Mouse (Mus musculus): ENCODE results near the gene Wfdc21.

- no peak for TF ChIP-seq GATA1 (IDR thresholded peaks at IDR 0.05; ENCODE audit: borderline replicate concordance, low read length)
- no peak for TF ChIP-seq FLI1 (IDR thresholded peaks at IDR 0.05; ENCODE audit: low read length)
These were observed 32.8 kb upstream of the Wfdc21 start for GRCm38 (mm10) chr11:83713925-83714324.
